Mouse (Mus musculus) olfactory bulb, adult 2 months (tissue): ENCODE results near the gene Id2.

Source experiments
- CTCF ChIP-seq: fragments of 200-500 bp; IDR thresholded peaks from 2 replicates; pipeline ENCODE4 v1.5.1; 2012; ENCODE audit warnings: low read depth, mild to moderate bottlenecking, low read length, moderate library complexity; ENCODE audit not compliant: insufficient read depth
- POLR2A ChIP-seq: fragments of 200-500 bp; IDR thresholded peaks from 2 replicates; pipeline ENCODE4 v1.6.1; 2012; ENCODE audit warnings: mild to moderate bottlenecking, low read depth, low read length, moderate library complexity; ENCODE audit not compliant: insufficient read depth

DNA sequence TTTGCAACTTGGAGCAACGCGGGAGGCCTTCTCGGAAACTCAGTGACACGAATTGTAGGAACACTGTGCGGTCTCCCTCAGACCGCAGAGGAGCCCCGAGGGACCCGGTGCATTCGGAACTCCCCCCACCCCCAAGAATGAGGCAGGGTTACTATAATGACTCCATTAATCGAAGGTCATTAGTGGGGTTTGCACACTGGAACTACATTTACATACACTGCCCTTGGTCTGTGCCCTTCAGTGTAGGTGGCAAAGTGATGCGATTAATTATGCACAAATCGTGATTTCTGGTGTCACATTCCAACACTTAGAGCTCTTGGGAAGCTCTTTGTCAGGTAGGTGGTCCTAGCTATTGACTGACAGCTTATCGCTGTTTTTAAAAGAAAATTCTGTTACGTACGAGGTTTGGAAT lies 294 bp downstream of the Id2 start:
- TF ChIP-seq CTCF = no peak
- no peak for TF ChIP-seq POLR2A
